Mouse (Mus musculus) lung, postnatal 0 days (tissue): Measurements from ENCODE around the gene Hspb9.

Experiments used
- CTCF ChIP-seq: IDR thresholded peaks from 2 replicates; pipeline ENCODE4 v1.5.1; 2016; ENCODE audit warnings: antibody characterized with exemption, mild to moderate bottlenecking
- EP300 ChIP-seq: IDR thresholded peaks from 2 replicates; pipeline ENCODE4 v1.6.1; 2016; ENCODE audit warnings: antibody characterized with exemption, mild to moderate bottlenecking, control low read depth

DNA sequence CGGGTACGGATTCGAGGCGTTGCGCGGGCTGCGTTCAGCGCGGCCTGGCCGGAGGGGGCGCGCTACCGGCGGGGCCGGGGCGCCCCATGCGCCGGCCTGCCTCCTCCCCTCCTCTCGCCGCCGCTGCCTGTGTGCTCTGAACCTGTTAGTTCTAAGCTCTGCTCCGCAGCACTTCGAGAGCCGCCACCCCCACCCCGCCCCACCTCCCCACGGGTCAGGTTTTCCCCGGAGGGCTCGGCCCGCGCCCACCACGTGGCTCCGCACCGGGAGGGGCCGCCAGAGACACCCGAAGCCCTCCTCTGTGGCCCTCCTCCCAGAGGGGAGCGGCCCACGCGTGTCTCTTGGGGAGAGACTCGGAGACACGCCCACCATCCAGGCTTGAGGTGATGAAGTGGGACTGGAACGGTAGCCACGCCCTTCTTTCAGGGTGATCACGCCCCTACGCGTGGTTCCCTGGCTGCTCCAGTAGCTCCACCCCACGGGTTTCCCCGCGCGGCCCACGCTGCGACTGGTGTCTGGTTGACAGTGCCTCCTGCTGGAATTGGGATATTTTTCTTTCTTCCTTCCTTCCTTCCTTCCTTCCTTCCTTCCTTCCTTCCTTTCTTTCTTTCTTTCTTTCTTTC lies 46.1 kb downstream of the Hspb9 start, which contains the start of gene Kcnh4:
- TF ChIP-seq CTCF (peak; percentile 40), EP300 (no peak)
